Mouse (Mus musculus): ENCODE data around the gene Htra1. TPM values are rescaled to one million over a fixed set of nuclear protein-coding genes. Genes with fewer than 3 reads are reported as not detected.

Gene Htra1
- polyA plus RNA-seq, 1 experiment: 6.7 TPM

DNA sequence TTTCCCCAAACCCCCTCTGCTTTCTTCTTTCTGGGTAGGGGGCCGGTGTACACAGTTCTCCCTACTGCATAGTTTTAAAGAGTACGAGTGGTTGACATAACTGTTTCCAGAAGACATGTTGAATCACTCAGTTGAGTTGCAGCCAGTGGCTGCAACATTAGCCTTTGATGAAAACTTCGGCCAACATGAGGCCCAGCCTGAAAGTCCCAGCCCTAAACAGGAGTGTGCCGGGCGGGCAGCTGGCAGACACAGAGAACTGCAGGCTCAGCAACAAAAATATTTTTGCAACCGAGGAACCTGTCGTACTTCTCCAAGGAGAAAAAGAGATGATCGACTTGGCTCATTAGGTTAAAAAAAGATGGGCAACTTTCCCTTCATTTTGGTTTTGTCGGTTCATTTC, 36.9 kb downstream of the Htra1 start:
- Histone ChIP-seq H3K4me3 (ENCODE audit: control insufficient read depth, low read depth, low read length) (no peak overlapping the region), H3K27me3 (ENCODE audit: control insufficient read depth, insufficient read depth, low read length) (no peaks in the 10 kb centered on the region), H3K27ac (ENCODE audit: control insufficient read depth, insufficient read depth, low read depth, low read length) (no peak overlapping the region), H3K4me1 (ENCODE audit: control insufficient read depth, insufficient read depth, low read length) (no peaks in the 10 kb centered on the region), H3K36me3 (ENCODE audit: control insufficient read depth, insufficient read depth, low read length) (no peaks in the 10 kb centered on the region)
- TF ChIP-seq CTCF (IDR thresholded peaks at IDR 0.05; ENCODE audit: control insufficient read depth, insufficient read depth, insufficient replicate concordance, low read depth, low read length) (no peak), POLR2A (IDR thresholded peaks at IDR 0.05; ENCODE audit: control insufficient read depth, low read depth, low read length) (no peak)

DNA sequence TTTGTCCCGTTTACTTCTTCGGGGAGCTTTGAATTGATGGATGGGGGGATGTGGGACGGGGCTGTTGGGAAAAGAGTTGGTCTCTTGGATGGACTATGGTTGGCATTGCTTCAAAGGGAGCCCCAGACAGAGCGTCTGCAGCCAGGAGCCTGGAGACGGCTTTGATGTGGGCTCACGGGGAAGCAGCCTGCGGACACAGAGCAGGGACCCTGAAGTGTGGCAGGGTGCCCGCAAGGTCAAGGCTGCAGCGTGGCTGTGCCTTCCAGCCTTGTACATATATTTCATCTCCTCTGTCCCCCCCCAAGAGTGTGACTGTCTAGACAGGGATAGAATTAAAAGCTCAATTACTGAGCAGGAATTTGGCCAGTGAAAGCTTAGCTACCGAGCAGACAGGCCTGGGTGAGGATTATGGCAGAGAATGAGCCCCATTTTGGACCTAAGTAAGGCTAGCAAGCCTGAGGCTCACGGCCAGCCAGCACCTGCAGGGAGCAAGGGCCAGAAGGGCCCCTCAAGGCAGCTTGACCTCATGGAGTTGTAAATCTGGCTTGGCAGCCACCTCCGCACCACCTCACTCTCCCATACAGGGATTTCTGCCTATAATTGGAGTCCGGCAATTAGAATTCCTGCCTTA, 40.5 kb downstream of the Htra1 start:
- Histone ChIP-seq H3K27ac (ENCODE audit: control insufficient read depth, insufficient read depth, low read depth, low read length) (no peak overlapping the region), H3K4me1 (ENCODE audit: control insufficient read depth, insufficient read depth, low read length) (no peaks in the 10 kb centered on the region), H3K27me3 (ENCODE audit: control insufficient read depth, insufficient read depth, low read length) (no peaks in the 10 kb centered on the region), H3K36me3 (ENCODE audit: control insufficient read depth, insufficient read depth, low read length) (no peaks in the 10 kb centered on the region), H3K4me3 (ENCODE audit: control insufficient read depth, low read depth, low read length) (no peak overlapping the region)
- TF ChIP-seq POLR2A (IDR thresholded peaks at IDR 0.05; ENCODE audit: control insufficient read depth, low read depth, low read length): no peak
- TF ChIP-seq CTCF (IDR thresholded peaks at IDR 0.05; ENCODE audit: control insufficient read depth, insufficient read depth, insufficient replicate concordance, low read depth, low read length): no peak

DNA sequence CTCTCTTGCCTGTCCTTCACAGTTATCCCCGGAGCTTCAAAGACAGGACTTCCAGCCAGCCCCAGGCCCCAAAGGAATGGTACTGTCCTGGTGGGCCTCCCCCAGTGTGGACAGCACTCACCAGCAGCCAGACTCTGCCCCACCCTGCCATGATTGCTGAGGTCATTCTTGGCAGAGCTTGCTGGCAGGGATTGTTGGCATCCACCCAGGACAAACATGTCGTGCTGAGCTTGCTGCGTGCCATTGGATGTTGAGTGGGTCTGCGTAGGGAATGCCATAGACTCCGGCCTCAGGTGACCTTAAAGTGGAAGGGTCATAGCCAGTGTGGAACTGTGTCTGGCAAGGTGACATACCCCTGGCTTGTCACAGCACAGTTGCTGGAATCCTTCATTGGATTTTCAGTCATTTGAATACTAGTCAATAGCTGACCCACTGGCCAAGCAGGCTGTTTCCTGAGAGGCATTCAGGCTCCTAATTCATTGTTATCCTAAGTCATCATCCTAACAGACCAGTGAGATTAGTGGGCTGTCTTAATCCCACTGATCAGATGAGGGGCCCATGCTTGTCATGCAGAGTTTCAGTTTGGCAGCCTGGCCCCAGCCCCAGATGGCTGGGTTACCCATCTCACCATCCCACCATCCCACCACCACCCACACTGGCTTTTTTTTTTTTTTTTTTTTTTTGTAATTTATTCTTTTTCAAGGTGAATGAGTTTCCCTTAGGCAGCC, 42.0 kb downstream of the Htra1 start:
- Histone ChIP-seq H3K4me1 (ENCODE audit: control insufficient read depth, insufficient read depth, low read length) (no peaks in the 10 kb centered on the region), H3K27ac (ENCODE audit: control insufficient read depth, insufficient read depth, low read depth, low read length) (no peak overlapping the region), H3K27me3 (ENCODE audit: control insufficient read depth, insufficient read depth, low read length) (no peaks in the 10 kb centered on the region), H3K4me3 (ENCODE audit: control insufficient read depth, low read depth, low read length) (no peak overlapping the region), H3K36me3 (ENCODE audit: control insufficient read depth, insufficient read depth, low read length) (no peaks in the 10 kb centered on the region)
- no peak for TF ChIP-seq CTCF (IDR thresholded peaks at IDR 0.05; ENCODE audit: control insufficient read depth, insufficient read depth, insufficient replicate concordance, low read depth, low read length)
- TF ChIP-seq POLR2A (IDR thresholded peaks at IDR 0.05; ENCODE audit: control insufficient read depth, low read depth, low read length): no peak

DNA sequence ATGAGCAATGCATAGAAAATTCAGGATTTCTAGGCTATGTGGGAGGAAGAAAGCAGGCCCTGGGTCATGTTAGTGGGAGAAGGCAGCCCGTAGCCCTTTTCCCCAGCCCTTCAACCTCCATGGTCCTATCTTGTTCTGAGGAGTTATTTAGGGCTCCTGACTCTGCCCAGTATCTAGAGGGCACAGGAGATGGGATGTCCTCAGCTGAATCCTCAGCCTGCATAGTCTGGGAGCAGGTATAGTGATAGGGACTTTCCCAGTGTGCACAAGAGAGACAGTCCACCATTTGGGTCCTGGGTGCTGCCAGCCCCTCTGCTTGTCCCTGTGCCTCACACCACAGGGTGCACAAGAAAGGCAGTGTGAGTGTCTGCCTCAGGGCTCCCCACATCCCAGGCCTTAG, 42.6 kb downstream of the Htra1 start:
- no peaks in the 10 kb centered on the region for H3K4me1 ChIP-seq (ENCODE audit: control insufficient read depth, insufficient read depth, low read length)
- H3K36me3 ChIP-seq (ENCODE audit: control insufficient read depth, insufficient read depth, low read length): no peaks in the 10 kb centered on the region
- no peak overlapping the region for H3K4me3 ChIP-seq (ENCODE audit: control insufficient read depth, low read depth, low read length)
- H3K27ac ChIP-seq (ENCODE audit: control insufficient read depth, insufficient read depth, low read depth, low read length): no peak overlapping the region
- no peaks in the 10 kb centered on the region for H3K27me3 ChIP-seq (ENCODE audit: control insufficient read depth, insufficient read depth, low read length)
- no peak for TF ChIP-seq POLR2A (IDR thresholded peaks at IDR 0.05; ENCODE audit: control insufficient read depth, low read depth, low read length)
- TF ChIP-seq CTCF (IDR thresholded peaks at IDR 0.05; ENCODE audit: control insufficient read depth, insufficient read depth, insufficient replicate concordance, low read depth, low read length): no peak

DNA sequence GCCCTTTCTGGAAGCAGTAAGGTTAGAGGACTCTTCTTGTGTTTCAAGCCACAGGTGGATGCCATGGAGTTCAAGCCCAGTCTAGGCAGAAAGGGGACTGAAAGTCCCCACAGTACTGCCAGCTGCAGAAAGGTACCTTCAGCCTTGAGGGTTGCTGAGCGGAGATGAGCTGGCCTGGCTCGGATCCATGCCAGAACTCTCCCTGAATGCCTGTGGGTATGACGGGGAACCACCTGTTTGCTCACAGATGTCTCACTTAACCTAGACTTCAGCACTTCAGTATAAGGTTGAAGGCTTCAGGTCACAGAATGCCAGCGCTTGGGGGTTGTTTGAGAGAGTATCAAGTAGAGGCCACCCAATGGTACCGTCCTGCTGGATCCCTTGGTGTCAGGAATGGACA, 44.2 kb downstream of the Htra1 start:
- no peak for TF ChIP-seq POLR2A (IDR thresholded peaks at IDR 0.05; ENCODE audit: control insufficient read depth, low read depth, low read length)
- no peak for TF ChIP-seq CTCF (IDR thresholded peaks at IDR 0.05; ENCODE audit: control insufficient read depth, insufficient read depth, insufficient replicate concordance, low read depth, low read length)
- no peak overlapping the region for H3K4me3 ChIP-seq (ENCODE audit: control insufficient read depth, low read depth, low read length)
- H3K27ac ChIP-seq (ENCODE audit: control insufficient read depth, insufficient read depth, low read depth, low read length): no peak overlapping the region
- H3K27me3 ChIP-seq (ENCODE audit: control insufficient read depth, insufficient read depth, low read length): no peaks in the 10 kb centered on the region
- no peaks in the 10 kb centered on the region for H3K4me1 ChIP-seq (ENCODE audit: control insufficient read depth, insufficient read depth, low read length)
- no peaks in the 10 kb centered on the region for H3K36me3 ChIP-seq (ENCODE audit: control insufficient read depth, insufficient read depth, low read length)

DNA sequence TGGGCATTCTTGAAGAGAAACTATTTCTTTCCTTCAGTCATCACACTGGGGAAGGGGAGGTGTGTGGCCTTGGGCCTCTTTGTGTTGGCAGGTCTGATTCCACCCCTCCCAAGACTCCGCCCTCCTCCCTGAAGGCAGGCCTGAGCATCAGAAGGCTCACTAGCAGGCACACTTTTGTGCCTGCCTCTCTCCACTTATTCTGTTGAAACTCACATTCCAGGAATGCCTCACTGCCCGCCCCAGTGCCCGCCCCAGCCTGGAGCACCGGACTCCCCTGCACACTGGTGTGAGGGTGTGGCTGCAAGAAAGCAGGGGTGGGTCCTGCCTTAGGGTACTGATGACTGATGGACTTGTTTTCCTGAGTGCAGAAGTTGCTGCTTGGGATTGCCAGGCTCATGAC, 46.5 kb downstream of the Htra1 start:
- H3K36me3 ChIP-seq (ENCODE audit: control insufficient read depth, insufficient read depth, low read length): no peaks in the 10 kb centered on the region
- H3K4me3 ChIP-seq (ENCODE audit: control insufficient read depth, low read depth, low read length): no peak overlapping the region
- H3K27me3 ChIP-seq (ENCODE audit: control insufficient read depth, insufficient read depth, low read length): no peaks in the 10 kb centered on the region
- no peaks in the 10 kb centered on the region for H3K4me1 ChIP-seq (ENCODE audit: control insufficient read depth, insufficient read depth, low read length)
- TF ChIP-seq POLR2A (IDR thresholded peaks at IDR 0.05; ENCODE audit: control insufficient read depth, low read depth, low read length) (no peak), CTCF (IDR thresholded peaks at IDR 0.05; ENCODE audit: control insufficient read depth, insufficient read depth, insufficient replicate concordance, low read depth, low read length) (no peak)
- no peak overlapping the region for H3K27ac ChIP-seq (ENCODE audit: control insufficient read depth, insufficient read depth, low read depth, low read length)

DNA sequence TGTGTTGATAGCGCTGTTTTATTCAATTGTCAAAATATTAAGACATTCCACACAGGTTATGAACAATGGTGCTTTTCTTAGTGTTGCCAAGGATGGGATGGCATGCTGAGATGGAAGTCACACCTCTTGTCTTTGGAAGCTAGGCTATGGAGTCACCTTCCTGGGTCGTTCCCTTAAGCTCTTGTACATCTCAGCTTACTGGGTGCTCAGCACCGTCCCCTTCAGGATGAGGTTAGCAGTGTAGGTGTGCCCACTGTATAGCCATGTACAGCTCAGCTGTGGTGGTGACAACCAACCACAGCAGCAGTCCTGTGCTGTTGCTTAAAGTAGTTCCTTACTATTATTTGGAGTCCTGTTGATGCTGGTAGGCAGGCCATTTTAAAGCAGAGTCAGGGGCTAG, 47.0 kb downstream of the Htra1 start:
- Histone ChIP-seq H3K27ac (ENCODE audit: control insufficient read depth, insufficient read depth, low read depth, low read length) (no peak overlapping the region), H3K4me3 (ENCODE audit: control insufficient read depth, low read depth, low read length) (no peak overlapping the region), H3K36me3 (ENCODE audit: control insufficient read depth, insufficient read depth, low read length) (no peaks in the 10 kb centered on the region), H3K27me3 (ENCODE audit: control insufficient read depth, insufficient read depth, low read length) (no peaks in the 10 kb centered on the region), H3K4me1 (ENCODE audit: control insufficient read depth, insufficient read depth, low read length) (no peaks in the 10 kb centered on the region)
- TF ChIP-seq POLR2A (IDR thresholded peaks at IDR 0.05; ENCODE audit: control insufficient read depth, low read depth, low read length) (no peak), CTCF (IDR thresholded peaks at IDR 0.05; ENCODE audit: control insufficient read depth, insufficient read depth, insufficient replicate concordance, low read depth, low read length) (no peak)
